Mouse (Mus musculus): Measurements from ENCODE around the gene Caap1.

The Caap1 gene

GRCm38 (mm10) chr4:94556265-94557054 lies at the start of gene Caap1, which contains the start of gene Gm10306:
Gene Caap1, minus strand, starts transcription at chr4:94556796.
Gene Gm10306, plus strand, starts transcription at chr4:94556546.
- DNase-seq (ENCODE audit: low spot score): peak; percentile 94

DNA sequence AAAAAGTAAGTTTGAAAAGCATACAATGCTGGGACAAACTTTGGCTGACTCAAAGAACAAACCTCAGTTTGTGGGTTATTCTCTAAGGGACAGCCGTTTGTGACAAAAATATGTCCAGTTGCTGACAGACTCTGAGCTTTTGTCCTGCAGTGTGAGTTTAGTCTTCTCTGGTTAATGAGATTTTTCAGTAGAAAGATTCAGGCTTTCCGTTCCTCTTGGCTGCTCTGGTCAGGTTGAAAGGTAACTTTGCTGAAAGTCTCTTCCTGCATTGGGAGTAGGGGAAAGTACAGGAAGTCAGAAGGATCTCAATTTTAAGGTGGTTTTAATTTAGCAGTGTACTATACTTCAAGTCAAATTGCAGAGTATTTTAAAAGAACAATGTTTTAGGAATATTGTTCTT lies 49.0 kb upstream of the Caap1 start:
- no peak for DNase-seq (ENCODE audit: low spot score)

- no peak for DNase-seq (ENCODE audit: low spot score)
These were observed 47.9 kb upstream of the Caap1 start for GRCm38 (mm10) chr4:94604452-94605019.

DNA sequence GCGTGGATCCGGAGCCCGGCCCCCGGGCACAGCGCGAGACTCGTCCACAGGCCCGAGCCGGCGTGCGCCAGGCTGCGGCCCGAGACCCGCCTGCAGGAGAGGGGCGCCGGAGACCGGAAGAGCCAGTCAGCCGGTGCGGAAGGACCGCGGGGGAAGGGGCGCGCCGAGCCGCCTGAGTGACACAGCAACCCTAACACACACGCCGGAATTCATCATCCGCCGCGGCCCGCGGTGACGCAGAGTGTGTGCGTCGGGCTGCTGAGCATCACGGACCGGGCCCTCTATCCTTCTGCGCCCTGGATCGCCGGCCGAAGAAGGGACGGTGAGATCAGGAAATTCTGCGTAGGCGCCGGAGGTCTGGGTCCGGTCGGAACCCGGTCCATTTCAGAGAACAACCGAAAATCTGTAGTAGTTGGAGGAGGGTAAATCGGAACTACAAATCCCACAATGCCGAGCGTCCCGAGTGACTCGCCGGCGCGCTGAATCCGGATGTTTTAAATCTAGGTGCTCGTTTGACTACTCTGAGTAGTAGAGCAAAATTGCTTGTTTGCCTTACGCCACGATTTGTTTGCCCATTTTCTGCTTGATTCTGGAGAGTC lies 46.5 kb upstream of the Caap1 start, which contains the start of gene Plaa:
TSS of gene Plaa (minus strand) at position 214 of the 599 bp plus-strand sequence.
- DNase-seq (ENCODE audit: low spot score): peak; percentile 92

DNA sequence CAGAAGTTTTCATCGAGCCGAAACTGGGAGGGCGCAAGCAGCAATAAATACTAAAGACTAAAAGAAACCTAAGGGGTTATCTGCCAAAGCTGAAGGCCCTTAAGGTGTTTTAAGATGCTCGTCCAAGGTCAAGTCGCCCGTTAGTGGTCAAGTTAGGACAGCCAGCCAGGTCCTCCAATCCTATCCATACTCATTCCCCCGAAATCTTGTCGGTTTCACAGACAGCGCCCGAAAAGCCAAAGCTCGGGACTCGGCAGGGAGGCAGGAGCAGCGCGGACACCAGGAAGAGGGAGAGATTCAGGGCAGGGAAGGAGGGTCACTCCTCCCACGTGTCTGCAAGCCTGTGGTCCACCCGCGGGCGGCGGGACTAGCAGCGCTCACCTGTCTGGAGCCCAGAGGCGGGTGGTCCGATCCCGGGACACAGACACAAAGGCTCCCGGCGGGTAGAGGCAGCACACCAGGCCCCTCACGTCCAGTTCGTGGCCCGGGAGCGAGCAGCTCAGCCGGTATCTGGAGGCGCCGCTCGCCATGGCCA lies 46.0 kb upstream of the Caap1 start:
- DNase-seq (ENCODE audit: low spot score): peak; percentile 79

DNA sequence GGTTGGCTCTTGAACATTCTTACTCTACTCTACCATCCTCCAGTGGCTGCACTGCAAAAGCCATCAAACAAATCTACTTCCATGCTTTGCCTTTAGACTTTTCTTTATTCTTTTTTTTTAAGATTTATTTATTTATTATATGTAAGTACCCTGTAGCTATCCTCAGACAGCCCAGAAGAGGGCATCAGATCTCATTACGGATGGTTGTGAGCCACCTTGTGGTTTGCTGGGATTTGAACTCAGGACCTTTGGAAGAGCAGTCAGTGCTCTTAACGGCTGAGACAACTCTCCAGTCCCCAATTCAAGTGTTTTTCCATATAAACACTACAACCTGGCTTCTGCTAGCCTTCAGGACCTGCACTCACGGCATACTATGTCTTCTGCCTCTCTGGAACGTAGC lies 44.8 kb upstream of the Caap1 start:
- DNase-seq (ENCODE audit: low spot score): no peak

GRCm38 (mm10) chr4:94592709-94593108 lies 36.1 kb upstream of the Caap1 start:
- no peak for DNase-seq (ENCODE audit: low spot score)

DNA sequence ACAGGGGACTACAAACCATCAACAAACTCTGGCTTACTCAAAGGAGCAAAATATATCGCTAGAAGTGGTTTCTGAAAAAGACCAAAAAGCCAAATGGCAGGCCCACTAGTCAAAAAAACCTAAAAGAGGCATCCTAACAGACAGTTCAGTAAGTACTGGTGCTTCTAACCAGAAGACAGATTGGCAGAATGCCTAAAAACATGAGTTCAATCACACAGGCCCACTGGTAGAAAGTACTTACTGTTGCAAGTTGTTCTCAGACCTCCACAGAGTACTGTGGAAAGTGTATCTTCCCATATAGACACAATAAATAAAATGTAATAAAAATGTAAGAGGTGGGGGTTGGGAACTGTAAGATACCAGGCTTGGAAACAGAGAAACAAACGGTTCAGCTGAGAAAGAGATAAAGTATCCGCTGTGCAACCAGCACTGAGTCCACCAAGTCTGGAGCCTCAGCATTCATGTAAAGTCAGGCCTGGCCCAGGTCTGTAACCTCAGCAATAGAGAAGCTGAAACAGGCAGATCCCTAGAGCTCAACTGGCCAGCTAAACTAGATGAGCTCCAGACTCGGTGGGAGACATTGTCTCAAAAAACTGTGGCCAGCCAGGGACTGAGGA lies 35.3 kb upstream of the Caap1 start:
- DNase-seq (ENCODE audit: low spot score): peak; percentile 51

DNA sequence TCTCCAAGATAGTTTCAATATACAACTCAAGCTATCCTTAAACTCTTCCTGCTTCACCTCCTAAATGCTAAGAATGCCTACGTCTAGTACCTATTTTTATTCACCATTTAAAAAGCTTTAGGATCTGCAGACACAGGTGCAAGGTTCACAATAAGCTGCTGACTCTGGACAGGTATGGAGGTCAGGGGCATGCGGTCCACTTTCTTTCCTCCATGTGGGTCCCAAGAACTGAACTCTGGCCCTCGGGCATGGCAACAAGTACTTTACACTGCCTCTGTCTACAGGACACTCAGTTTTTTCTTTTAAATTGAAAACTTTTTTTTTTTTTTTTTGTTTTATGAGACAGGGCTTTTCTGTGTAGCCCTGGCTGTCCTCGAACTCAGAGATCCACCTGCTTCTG lies 16.1 kb upstream of the Caap1 start:
- DNase-seq (ENCODE audit: low spot score): no peak

- no peak for DNase-seq (ENCODE audit: low spot score)
These were observed 7.7 kb upstream of the Caap1 start for GRCm38 (mm10) chr4:94564297-94564696.

- no peak for DNase-seq (ENCODE audit: low spot score)
These were observed 5.5 kb upstream of the Caap1 start for GRCm38 (mm10) chr4:94561954-94562648.

GRCm38 (mm10) chr4:94560316-94560715 lies 3.7 kb upstream of the Caap1 start:
- no peak for DNase-seq (ENCODE audit: low spot score)

- no peak for DNase-seq (ENCODE audit: low spot score)
These were observed 2.7 kb upstream of the Caap1 start for GRCm38 (mm10) chr4:94559266-94559665.

- no peak for DNase-seq (ENCODE audit: low spot score)
These were observed 549 bp upstream of the Caap1 start for GRCm38 (mm10) chr4:94557145-94557544.

DNA sequence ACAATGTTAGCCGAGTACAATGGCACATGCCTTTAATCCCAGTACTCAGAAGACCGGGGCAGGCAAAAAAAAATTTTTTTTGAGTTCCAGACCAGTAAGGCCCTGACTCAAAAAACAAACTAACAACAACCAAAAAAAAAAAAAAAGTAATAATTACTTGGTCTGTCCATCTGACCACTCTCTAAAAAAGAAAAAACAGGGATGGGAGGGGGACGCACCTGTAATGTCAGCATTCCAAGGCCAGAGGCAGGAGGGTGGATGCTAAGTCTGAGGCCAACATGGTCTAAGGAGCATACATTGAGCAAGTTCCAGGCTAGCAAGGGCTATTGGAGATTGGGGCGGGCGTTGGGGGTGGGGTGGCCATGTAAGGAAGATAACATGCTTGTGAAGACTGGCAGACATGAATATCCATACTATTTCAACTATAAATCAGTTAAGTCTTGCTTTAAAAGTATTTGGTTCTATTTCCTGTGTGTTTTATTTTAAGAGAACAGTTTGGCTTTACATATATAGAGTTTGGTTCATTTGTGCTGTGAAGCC lies 1.6 kb downstream of the Caap1 start:
- no peak for DNase-seq (ENCODE audit: low spot score)

GRCm38 (mm10) chr4:94544321-94544720 lies 12.3 kb downstream of the Caap1 start:
- no peak for DNase-seq (ENCODE audit: low spot score)

- DNase-seq (ENCODE audit: low spot score): no peak
These were observed 13.6 kb downstream of the Caap1 start for GRCm38 (mm10) chr4:94543041-94543440.

DNA sequence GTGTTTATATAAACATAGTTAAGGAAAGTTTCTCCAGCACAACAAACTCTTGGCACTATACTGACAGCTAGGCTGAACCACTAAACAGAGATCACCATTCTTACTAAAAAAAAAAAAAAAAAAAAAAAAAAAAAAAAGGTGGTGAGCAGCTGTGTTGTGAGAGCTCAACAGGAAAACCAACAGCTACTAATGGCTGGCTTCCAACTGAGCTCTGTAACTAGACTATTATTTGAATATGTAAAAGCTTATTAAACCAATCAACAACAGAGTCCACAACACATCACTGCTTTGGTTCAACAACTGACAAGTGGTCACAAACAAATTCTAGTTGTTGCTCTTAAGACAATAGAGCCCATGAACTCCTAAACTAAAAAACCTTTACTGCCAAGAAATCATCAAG lies 23.4 kb downstream of the Caap1 start:
- no peak for DNase-seq (ENCODE audit: low spot score)

- no peak for DNase-seq (ENCODE audit: low spot score)
These were observed 27.1 kb downstream of the Caap1 start for GRCm38 (mm10) chr4:94529448-94529847.

DNA sequence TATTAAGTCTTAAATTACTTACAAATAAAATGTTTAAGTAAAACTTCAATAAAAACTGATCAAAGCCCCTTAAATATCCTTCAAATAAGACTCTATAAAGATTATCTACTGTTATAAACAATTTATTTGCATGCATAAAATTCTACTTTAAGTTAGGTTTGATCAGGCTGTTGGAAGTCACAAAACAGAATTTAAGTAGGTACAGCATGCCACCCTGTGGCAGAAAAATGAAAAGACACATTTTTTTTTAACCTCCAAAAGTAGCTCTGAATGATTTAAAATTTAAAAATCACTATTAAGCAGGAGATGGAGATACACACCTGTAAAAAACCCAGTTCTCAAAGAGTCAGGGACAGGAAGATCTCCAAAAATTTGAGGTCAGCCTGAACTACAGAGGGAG lies 33.3 kb downstream of the Caap1 start:
- no peak for DNase-seq (ENCODE audit: low spot score)

DNA sequence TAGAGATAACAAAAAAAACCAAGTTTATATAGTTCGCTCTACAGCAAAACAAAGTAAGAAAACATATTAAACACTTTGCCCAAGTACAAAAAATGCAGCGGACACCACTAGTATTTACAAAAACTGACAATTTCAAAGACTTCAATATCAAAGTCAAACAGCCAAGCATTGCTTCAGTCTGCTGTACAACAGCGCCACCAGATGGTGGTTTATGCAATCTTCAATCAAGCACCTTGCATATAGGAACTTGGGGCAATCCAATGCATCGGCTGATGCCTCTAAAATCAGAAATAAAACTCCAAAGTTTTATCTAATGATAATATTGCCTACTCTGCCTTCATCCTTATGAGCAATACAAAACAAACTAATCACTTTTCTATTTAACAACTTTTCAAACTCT lies 39.0 kb downstream of the Caap1 start:
- DNase-seq (ENCODE audit: low spot score): peak; percentile 23

- DNase-seq (ENCODE audit: low spot score): no peak
These were observed 41.2 kb downstream of the Caap1 start for GRCm38 (mm10) chr4:94515366-94515765.
